Mouse (Mus musculus) limb, embryonic 13.5 days (tissue): ENCODE measurements around the gene Crabp1. TPM values are rescaled to one million over a fixed set of nuclear protein-coding genes. Genes with fewer than 3 reads are reported as not detected.

ENCODE experiments used
- ATAC-seq: fragments of 200-750 bp; cut with Nextera tagmentation; 2 replicates; pipeline ENCODE4 v1.8.0; 2017; ENCODE audit warnings: low read depth, moderate number of reproducible peaks, moderate TSS enrichment; ENCODE audit not compliant: low FRiP score
- H3K27ac ChIP-seq: fragments of 300-500 bp; sonication (generic); 2 replicates; pipeline ENCODE4 v1.5.1; 2015; ENCODE audit warnings: inconsistent platforms, mild to moderate bottlenecking, moderate library complexity
- H3K27me3 ChIP-seq: fragments of 300-500 bp; sonication (generic); 2 replicates; pipeline ENCODE4 v1.6.1; 2015; ENCODE audit warnings: mild to moderate bottlenecking, inconsistent platforms
- H3K36me3 ChIP-seq: fragments of 300-500 bp; sonication (generic); 2 replicates; pipeline ENCODE4 v1.6.1; 2015; ENCODE audit warnings: inconsistent platforms, mild to moderate bottlenecking, moderate library complexity
- H3K4me1 ChIP-seq: fragments of 300-500 bp; sonication (generic); 2 replicates; pipeline ENCODE4 v1.6.1; 2015; ENCODE audit warnings: inconsistent platforms
- H3K4me2 ChIP-seq: fragments of 300-500 bp; sonication (generic); replicated peaks from 2 replicates; pipeline ENCODE4 v1.6.1; 2015; ENCODE audit warnings: inconsistent platforms, mild to moderate bottlenecking, moderate library complexity
- H3K4me3 ChIP-seq: fragments of 300-500 bp; sonication (generic); 2 replicates; pipeline ENCODE4 v1.5.1; 2015; ENCODE audit warnings: moderate library complexity, mild to moderate bottlenecking, inconsistent platforms
- H3K9ac ChIP-seq: fragments of 300-500 bp; sonication (generic); 2 replicates; pipeline ENCODE4 v1.6.1; 2015; ENCODE audit warnings: mild to moderate bottlenecking, inconsistent platforms
- H3K9me3 ChIP-seq: fragments of 300-500 bp; sonication (generic); 2 replicates; pipeline ENCODE4 v1.6.1; 2016; ENCODE audit warnings: inconsistent platforms
- WGBS: fragments of 180-500 bp; shearing (Covaris S2); methylation state at CpG from one replicate; pipeline ENCODE4 v1.1.7; 2015; 5-methylcytosine and 5-hydroxymethylcytosine counted together
- polyA plus RNA-seq: library from polyadenylated mRNA; unstranded; fragments of >200 nt; fragmentation: Nextera tagmentation; extraction: Ambion mirVana; gene quantifications from 2 replicates; pipeline ENCODE4 v1.2.1, GENCODE M21; 2015

The Crabp1 gene
- polyA plus RNA-seq, 1 experiment from 2014 or later, result 572 TPM

DNA sequence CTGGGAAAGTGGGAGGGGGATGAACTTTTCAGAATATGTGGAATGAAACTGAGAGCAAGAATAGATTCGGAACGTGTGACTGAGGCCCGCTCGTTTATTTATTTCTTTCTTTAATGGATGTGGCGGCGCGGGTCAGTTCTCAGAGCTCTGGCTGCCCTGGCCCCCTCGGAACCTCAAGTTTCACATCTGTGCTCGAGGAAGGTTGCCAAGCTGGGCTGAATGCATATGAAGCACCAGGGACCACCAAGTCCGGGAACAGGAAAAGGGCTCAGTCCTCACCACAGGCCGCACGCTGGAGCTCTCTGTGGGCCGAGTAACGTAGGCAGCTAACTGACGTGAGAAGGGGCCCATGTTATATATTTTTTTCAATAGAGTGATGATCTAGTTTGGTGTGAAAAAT lies 18.0 kb downstream of the Crabp1 start:
- 23% methylated on average over 15 of the region's 15 CpGs for WGBS
- Histone ChIP-seq H3K4me2 (peak overlapping the region; percentile 28), H3K4me3 (no peak overlapping the region), H3K36me3 (no peaks in the 10 kb centered on the region), H3K27me3 (no peaks in the 10 kb centered on the region), H3K4me1 (peaks cover 62% of the 10 kb centered on the region), H3K9ac (0 out of 2 replicates have a peak overlapping the region, but pooled peaks have one; percentile 19), H3K9me3 (no peaks in the 10 kb centered on the region), H3K27ac (peak overlapping the region; percentile 90)
- ATAC-seq, result peak; percentile 65; the same call in 1 of the 2 replicates

DNA sequence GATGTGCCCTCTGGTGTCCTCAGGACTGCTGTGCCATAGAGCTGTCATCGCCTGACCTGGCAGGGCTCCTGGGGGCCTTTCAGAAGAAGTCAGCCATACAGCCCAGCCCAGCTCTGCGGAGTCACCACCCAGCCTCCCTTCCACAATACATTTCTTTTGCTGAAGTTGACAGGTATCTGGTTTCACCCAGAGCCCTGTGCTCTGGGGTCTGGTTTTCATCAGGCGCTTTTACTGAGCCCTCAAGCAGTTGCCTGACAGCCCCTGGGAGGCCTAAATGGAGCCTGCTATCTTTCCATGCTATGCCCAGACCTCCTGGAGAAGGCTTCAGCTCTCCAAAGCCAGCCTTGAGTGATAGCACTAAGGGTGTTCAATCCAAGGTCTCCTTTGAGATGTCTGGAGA lies 19.5 kb downstream of the Crabp1 start:
- H3K9me3 ChIP-seq, result no peaks in the 10 kb centered on the region
- 16% methylated on average over 3 of the region's 3 CpGs for WGBS
- H3K27ac ChIP-seq, result peak overlapping the region; percentile 90
- H3K36me3 ChIP-seq, result no peaks in the 10 kb centered on the region
- no peaks in the 10 kb centered on the region for H3K27me3 ChIP-seq
- peak; percentile 79 for ATAC-seq
- H3K4me1 ChIP-seq, result peaks cover 70% of the 10 kb centered on the region
- no peak overlapping the region; the same call in 1 of the 2 replicates for H3K4me2 ChIP-seq
- no peak overlapping the region for H3K9ac ChIP-seq
- no peak overlapping the region for H3K4me3 ChIP-seq

DNA sequence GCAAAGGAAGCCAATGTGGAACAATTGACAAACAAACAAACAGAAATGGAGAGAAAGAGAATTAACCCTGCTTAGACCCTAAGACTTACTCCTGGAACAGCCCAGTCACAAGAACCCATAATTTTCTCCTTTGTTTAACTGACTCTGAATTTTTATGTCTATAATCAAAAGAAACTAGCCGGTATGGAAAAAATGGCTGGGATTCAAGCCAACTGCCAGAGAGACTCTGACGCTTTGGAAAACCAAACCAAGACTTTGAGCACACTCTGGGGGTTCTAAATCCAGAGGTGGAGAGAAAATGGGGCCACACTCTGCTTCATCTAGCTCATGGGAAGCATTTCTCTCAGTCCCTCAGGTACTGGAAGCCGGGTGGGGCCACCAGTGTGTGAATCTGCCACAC lies 20.7 kb downstream of the Crabp1 start:
- Histone ChIP-seq H3K9me3 (no peaks in the 10 kb centered on the region), H3K4me1 (peaks cover 71% of the 10 kb centered on the region), H3K4me3 (no peak overlapping the region), H3K36me3 (no peaks in the 10 kb centered on the region), H3K27ac (peak overlapping the region; percentile 90), H3K9ac (no peak overlapping the region), H3K4me2 (no peak overlapping the region), H3K27me3 (no peaks in the 10 kb centered on the region)
- no peak for ATAC-seq
- WGBS, result 40% methylated on average over 3 of the region's 3 CpGs

DNA sequence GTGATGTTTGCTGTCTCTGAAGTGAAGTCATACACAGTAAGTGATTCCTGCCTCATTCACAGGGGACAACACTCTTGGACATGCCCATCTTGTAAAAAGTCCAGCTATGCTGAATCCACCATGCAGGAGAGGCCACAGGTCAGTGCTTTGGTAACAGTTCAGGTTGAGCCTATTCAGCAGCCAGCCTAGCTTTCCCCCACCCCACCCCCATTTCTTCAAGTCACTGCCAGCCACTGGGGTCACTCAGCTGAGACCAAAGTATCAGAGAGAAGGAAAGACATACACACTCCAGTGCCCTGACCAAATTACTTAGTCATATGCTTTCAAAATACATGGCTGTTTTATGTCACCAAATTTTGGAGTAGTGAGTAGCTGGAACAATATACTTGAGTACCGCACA lies 21.5 kb downstream of the Crabp1 start:
- H3K4me2 ChIP-seq, result no peak overlapping the region
- no peaks in the 10 kb centered on the region for H3K9me3 ChIP-seq
- no peak overlapping the region for H3K4me3 ChIP-seq
- no peaks in the 10 kb centered on the region for H3K36me3 ChIP-seq
- 83% methylated on average over 1 of the region's 1 CpGs for WGBS
- H3K27me3 ChIP-seq, result no peaks in the 10 kb centered on the region
- peaks cover 74% of the 10 kb centered on the region for H3K4me1 ChIP-seq
- H3K9ac ChIP-seq, result no peak overlapping the region
- H3K27ac ChIP-seq, result peak overlapping the region; percentile 90; the same call in 1 of the 2 replicates
- no peak for ATAC-seq

DNA sequence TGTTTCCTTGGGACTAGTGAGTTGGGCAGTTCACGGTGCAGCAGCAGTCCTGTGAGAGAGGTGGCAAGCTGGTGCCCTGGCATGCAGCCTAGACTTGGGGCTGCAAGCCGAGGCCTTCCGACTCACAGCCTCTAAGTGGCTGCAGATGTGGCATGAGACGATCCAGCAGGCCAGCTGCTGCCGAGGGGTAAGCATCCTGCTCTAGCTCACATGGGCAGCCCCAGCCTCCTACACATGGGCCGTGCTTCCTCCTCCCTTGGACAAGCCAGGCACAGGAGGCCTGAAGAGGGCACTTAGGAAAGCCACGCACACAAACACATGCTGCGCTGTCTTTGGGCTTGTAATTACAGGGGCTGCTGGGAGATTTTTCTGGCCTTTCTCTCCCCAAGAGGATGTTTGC lies 23.2 kb downstream of the Crabp1 start:
- WGBS, result 19% methylated on average over 8 of the region's 8 CpGs
- H3K4me1 ChIP-seq, result peaks cover 58% of the 10 kb centered on the region
- H3K9me3 ChIP-seq, result no peaks in the 10 kb centered on the region
- H3K4me3 ChIP-seq, result no peak overlapping the region
- H3K27me3 ChIP-seq, result no peaks in the 10 kb centered on the region
- peak; percentile 66 for ATAC-seq
- no peak overlapping the region; the same call in 1 of the 2 replicates for H3K4me2 ChIP-seq
- H3K9ac ChIP-seq, result no peak overlapping the region
- no peaks in the 10 kb centered on the region for H3K36me3 ChIP-seq
- peak overlapping the region; percentile 84; the same call in 1 of the 2 replicates for H3K27ac ChIP-seq

DNA sequence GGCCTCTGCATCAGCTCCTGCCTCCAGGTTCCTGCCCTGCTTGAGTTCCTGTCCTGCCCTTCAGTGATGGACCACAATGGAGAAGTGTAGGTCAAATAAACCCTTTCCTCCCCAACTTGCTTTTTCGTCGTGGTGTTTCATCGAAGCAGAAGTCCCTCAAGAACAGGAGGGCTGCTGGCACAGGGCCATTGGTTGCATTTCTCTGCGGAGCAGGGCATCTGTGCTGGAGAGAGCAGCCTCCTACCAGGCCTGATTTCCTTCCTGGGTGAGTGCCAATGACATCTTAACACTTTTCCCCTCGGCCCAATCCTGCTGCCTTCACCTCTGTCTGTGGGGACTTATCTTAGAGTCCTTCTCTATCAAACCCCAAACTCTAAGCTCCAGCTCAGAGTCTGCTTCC lies 25.7 kb downstream of the Crabp1 start:
- Histone ChIP-seq H3K27ac (no peak overlapping the region), H3K36me3 (no peaks in the 10 kb centered on the region), H3K4me3 (no peak overlapping the region), H3K4me2 (no peak overlapping the region), H3K9ac (no peak overlapping the region), H3K4me1 (peaks cover 34% of the 10 kb centered on the region), H3K27me3 (no peaks in the 10 kb centered on the region), H3K9me3 (no peaks in the 10 kb centered on the region)
- ATAC-seq, result no peak
- WGBS, result 46% methylated on average over 5 of the region's 5 CpGs

DNA sequence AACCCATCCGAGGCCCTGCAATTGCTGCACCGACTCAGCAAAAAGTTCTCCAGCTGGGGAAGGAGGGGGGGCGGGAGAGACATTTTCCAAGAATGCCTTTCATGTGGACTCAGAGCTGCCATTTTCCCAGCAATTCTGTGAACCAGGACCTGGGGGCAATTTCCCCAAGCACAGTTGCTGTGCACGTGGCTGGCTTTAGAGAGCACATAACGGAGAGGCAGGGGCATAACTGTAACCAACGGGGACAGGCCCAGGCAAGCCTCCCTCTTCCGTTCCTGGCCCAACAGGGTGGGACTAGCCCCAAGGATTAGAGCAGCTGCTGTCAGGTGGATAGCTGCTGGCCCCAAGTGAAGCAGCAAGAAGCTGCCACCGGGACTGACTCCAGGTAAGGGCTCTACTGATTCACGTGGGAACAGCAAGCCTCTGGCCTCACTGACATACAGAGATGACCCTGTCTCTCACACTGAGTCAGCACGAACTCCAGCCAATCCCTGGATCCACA lies 37.0 kb downstream of the Crabp1 start:
- ATAC-seq, result peak; percentile 37; the same call in 1 of the 2 replicates
- peak overlapping the region; percentile 38 for H3K4me2 ChIP-seq
- no peak overlapping the region for H3K9ac ChIP-seq
- H3K9me3 ChIP-seq, result no peaks in the 10 kb centered on the region
- H3K36me3 ChIP-seq, result no peaks in the 10 kb centered on the region
- peaks cover 64% of the 10 kb centered on the region for H3K4me1 ChIP-seq
- peak overlapping the region; percentile 87 for H3K27ac ChIP-seq
- H3K4me3 ChIP-seq, result no peak overlapping the region
- no peaks in the 10 kb centered on the region for H3K27me3 ChIP-seq
- WGBS, result 15% methylated on average over 10 of the region's 10 CpGs

DNA sequence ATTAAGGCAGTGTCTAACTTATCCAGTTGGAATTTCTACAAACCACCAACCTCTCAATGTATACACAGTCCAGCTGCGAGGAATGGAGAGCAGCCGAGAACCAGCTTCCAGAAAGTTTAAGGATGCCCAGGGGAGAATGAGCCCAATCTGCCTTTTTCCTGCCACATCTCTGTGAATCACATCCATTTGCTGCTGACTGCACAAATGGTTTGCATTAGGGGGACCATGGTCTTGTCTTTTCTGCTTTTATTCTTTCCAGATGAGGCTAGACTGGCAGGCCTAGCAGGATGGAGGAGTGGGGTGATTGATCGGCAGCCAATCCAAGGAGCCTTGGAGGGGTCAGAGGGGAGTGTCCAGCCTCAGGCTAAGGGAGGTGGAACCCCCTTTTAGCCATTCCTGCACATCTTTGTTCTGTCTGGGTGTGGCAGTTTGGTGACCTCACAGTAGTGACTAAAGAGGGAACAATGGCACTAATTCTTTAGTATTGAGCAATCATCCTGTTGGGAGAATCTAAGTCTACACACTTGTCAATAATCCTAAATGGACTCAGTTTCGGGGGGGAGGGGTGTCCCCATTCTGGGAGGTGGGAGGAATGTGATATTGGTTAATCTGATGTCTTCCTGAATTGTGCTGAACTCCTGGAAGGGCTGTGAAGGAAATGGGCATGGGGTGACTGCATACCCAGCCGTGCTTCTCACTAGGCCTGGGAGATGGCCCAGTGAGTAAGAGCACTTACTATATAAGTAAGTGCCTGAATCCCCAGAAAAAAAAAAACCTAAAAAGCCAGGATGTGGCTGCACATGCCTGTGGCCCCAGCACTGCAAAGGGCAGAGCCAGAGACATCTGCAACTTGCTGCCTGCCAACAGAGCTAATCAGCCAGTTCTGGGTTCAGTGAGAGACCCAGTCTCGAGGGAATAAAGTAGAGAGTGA lies 38.5 kb downstream of the Crabp1 start:
- peak overlapping the region; percentile 87 for H3K27ac ChIP-seq
- WGBS, result 18% methylated on average over 6 of the region's 6 CpGs
- H3K4me3 ChIP-seq, result no peak overlapping the region
- H3K4me2 ChIP-seq, result no peak overlapping the region
- peaks cover 64% of the 10 kb centered on the region for H3K4me1 ChIP-seq
- H3K9me3 ChIP-seq, result no peaks in the 10 kb centered on the region
- peak; percentile 73 for ATAC-seq
- no peaks in the 10 kb centered on the region for H3K27me3 ChIP-seq
- H3K36me3 ChIP-seq, result no peaks in the 10 kb centered on the region
- H3K9ac ChIP-seq, result no peak overlapping the region

DNA sequence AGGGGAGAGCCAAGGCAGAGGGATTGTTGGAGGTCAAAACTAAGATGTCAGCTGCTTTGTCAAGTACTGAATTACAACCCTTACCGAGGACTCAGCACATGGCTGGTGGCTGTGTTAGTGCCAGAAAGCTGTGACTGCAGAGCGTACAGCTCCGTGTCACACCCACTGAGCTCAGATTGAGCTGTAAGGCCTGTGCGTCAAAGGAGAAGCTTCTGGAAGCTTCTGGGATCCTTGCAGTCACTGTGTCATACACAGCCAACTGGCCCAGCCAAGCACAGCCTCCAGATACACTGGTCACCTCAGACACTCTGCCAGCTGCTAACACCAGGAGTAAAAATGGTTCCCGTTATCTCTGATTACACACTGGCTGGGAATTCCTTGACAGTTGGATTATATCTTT lies 39.8 kb downstream of the Crabp1 start:
- no peak for ATAC-seq
- 67% methylated on average over 5 of the region's 5 CpGs for WGBS
- H3K27ac ChIP-seq, result no peak overlapping the region

DNA sequence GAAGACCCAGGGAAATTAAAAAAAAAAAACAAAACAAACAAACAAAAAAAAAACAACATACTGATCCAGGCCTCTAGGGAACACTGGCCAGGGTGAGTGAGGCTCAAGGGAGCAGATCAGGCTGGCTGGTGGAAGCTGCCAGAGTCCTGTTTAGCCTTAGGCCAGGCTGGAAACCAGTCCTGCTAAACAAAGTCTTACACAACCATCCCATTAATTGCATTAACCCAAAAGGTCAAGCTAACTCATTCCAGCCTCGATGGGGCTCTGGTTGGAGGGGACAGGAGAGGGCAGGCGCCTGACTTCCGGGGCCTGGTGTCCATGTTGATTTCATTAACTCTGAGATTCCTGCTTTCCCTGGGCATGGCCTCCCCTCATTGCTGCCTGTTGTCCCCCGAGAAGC lies 43.2 kb downstream of the Crabp1 start:
- H3K27ac ChIP-seq, result no peak overlapping the region
- 20% methylated on average over 4 of the region's 4 CpGs for WGBS

More for the DNA sequence above, 39.8 kb downstream of the Crabp1 start:
- H3K4me3 ChIP-seq, result no peak overlapping the region
- H3K9ac ChIP-seq, result no peak overlapping the region
- H3K9me3 ChIP-seq, result no peaks in the 10 kb centered on the region
- H3K4me2 ChIP-seq, result no peak overlapping the region
- H3K4me1 ChIP-seq, result peaks cover 56% of the 10 kb centered on the region
- H3K27me3 ChIP-seq, result no peaks in the 10 kb centered on the region
- no peaks in the 10 kb centered on the region for H3K36me3 ChIP-seq

DNA sequence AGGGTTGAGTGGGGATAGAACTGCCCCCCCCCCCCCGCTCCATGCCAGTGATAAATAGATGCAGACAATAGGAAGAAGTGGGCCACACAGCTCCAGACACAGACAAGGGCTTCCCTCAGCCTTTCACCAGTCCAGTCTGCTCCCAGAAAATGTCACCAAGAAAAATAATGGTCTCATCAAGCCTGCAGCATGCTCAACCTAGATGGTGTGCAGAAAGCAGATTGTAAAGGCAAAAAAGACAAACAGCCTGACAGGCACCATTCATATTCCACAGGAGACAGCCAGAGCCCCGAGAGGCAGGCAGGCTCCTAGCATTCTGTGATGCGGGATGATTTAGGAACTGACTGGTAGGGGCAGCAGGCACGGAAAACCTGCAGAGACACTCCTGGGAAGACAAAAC lies 45.4 kb downstream of the Crabp1 start:
- 20% methylated on average over 4 of the region's 4 CpGs for WGBS
- peaks cover 13% of the 10 kb centered on the region for H3K4me1 ChIP-seq
- H3K9ac ChIP-seq, result no peak overlapping the region
- H3K27ac ChIP-seq, result no peak overlapping the region
- no peaks in the 10 kb centered on the region for H3K9me3 ChIP-seq
- ATAC-seq, result no peak
- H3K36me3 ChIP-seq, result no peaks in the 10 kb centered on the region
- no peak overlapping the region for H3K4me2 ChIP-seq
- no peaks in the 10 kb centered on the region for H3K27me3 ChIP-seq
- no peak overlapping the region for H3K4me3 ChIP-seq

More for the DNA sequence above, 43.2 kb downstream of the Crabp1 start:
- no peaks in the 10 kb centered on the region for H3K36me3 ChIP-seq
- no peak overlapping the region for H3K9ac ChIP-seq
- no peaks in the 10 kb centered on the region for H3K9me3 ChIP-seq
- H3K27me3 ChIP-seq, result no peaks in the 10 kb centered on the region
- H3K4me2 ChIP-seq, result no peak overlapping the region
- H3K4me3 ChIP-seq, result no peak overlapping the region
- no peak for ATAC-seq
- H3K4me1 ChIP-seq, result peaks cover 30% of the 10 kb centered on the region

DNA sequence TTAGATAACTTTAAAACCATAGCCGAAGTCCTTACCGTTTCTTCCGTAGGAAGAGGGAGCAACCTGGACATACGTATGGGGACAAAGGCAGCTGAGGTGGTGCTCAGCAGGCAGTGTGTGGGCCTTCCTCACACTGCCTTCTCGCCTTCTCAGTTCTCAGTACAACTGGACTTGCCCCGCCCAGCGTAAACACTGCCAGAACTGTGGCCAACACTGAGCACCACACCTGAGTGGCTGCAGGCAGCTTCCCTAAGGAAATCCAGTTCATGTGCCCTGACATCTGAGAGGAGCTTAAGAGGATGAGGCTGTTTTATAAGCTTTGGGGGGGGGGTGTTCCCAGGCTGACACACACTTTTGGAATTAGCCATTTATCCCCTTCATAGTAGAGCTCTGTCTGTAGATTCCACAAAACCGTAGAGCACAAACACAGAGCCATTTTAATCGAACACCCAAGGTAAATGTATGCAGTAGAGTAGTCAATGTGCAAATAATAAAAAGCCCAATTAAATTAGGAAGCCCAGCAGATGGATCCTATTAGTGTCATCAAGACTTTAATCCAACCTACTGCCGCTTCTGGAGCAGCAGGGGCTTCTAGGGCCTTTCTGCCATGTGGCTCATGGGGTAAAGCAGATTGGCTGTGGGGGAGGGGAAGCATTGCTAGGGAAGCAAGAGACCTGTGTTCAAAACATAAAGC lies 52.1 kb downstream of the Crabp1 start:
- no peak overlapping the region for H3K4me3 ChIP-seq
- H3K9me3 ChIP-seq, result no peaks in the 10 kb centered on the region
- no peaks in the 10 kb centered on the region for H3K36me3 ChIP-seq
- H3K27ac ChIP-seq, result no peak overlapping the region; the same call in 1 of the 2 replicates
- 35% methylated on average over 10 of the region's 10 CpGs for WGBS
- no peak overlapping the region for H3K4me2 ChIP-seq
- no peaks in the 10 kb centered on the region for H3K27me3 ChIP-seq
- no peak overlapping the region for H3K9ac ChIP-seq
- ATAC-seq, result peak; percentile 66
- H3K4me1 ChIP-seq, result peaks cover 16% of the 10 kb centered on the region
